Mouse (Mus musculus) liver, embryonic 14.5 days (tissue): ENCODE data around the gene Washc1.
"Not testable (repeated sequence)": the region's sequence is repeated elsewhere in the genome, so short reads cannot be mapped to it uniquely, and the experiment has no call there.

ENCODE experiments used
- CTCF ChIP-seq: IDR thresholded peaks from 2 replicates; pipeline ENCODE4 v1.5.1; 2016; ENCODE audit warnings: antibody characterized with exemption, low read depth, control low read depth
- EP300 ChIP-seq: IDR thresholded peaks from 2 replicates; pipeline ENCODE4 v1.6.1; 2016; ENCODE audit warnings: antibody characterized with exemption, low read depth

DNA sequence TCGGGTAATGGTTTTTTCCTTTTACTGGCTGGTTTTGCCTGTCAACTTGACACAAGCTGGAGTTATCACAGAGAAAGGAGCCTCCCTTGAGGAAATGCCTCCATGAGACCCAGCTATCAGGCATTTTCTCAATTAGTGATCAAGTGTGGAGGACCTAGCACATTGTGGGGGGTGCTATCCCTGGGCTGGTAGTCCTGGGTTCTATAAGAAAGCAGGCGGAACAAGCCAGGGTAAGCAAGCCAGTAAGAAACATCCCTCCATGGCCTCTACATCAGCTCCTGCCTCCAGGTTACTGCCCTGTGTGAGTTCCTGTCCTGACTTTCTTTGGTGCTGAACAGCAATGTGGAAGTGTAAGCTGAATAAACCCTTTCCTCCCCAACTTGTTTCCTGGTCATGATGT, 42.3 kb upstream of the Washc1 start:
- TF ChIP-seq CTCF, EP300: not testable (repeated sequence)
